Mouse (Mus musculus) hindbrain, embryonic 16.5 days (tissue): ENCODE measurements around the gene Rnf150. TPM values are rescaled to one million over a fixed set of nuclear protein-coding genes. Genes with fewer than 3 reads are reported as not detected.

ENCODE experiments used
- ATAC-seq: fragments of 200-750 bp; cut with Nextera tagmentation; 2 replicates; pipeline ENCODE4 v1.8.0; 2017; ENCODE audit warnings: moderate TSS enrichment, moderate library complexity
- H3K27ac ChIP-seq: fragments of 300-500 bp; sonication (generic); 2 replicates; pipeline ENCODE4 v1.5.1; 2014; ENCODE audit warnings: low read depth, mild to moderate bottlenecking, control low read depth, low read length, moderate library complexity
- H3K27me3 ChIP-seq: fragments of 300-500 bp; sonication (generic); replicated peaks from 2 replicates; pipeline ENCODE4 v1.6.1; 2014; ENCODE audit warnings: low read length; ENCODE audit not compliant: control insufficient read depth, insufficient read depth
- H3K36me3 ChIP-seq: fragments of 300-500 bp; sonication (generic); 2 replicates; pipeline ENCODE4 v1.6.1; 2014; ENCODE audit warnings: mild to moderate bottlenecking, low read length, moderate library complexity, mixed read lengths; ENCODE audit not compliant: control insufficient read depth, insufficient read depth
- H3K4me1 ChIP-seq: fragments of 300-500 bp; sonication (generic); 2 replicates; pipeline ENCODE4 v1.6.1; 2014; ENCODE audit warnings: low read depth, low read length; ENCODE audit not compliant: control insufficient read depth, insufficient read depth
- H3K4me2 ChIP-seq: fragments of 300-500 bp; sonication (generic); 2 replicates; pipeline ENCODE4 v1.6.1; 2014; ENCODE audit warnings: mild to moderate bottlenecking, low read length, control low read depth, moderate library complexity
- H3K4me3 ChIP-seq: fragments of 300-500 bp; sonication (generic); 2 replicates; pipeline ENCODE4 v1.5.1; 2014; ENCODE audit warnings: mild to moderate bottlenecking, low read length, control low read depth, moderate library complexity
- H3K9ac ChIP-seq: fragments of 300-500 bp; sonication (generic); 2 replicates; pipeline ENCODE4 v1.6.1; 2014; ENCODE audit warnings: low read depth, mild to moderate bottlenecking, control low read depth, low read length, moderate library complexity
- H3K9me3 ChIP-seq: fragments of 300-500 bp; sonication (generic); 2 replicates; pipeline ENCODE4 v1.6.1; 2014; ENCODE audit warnings: mild to moderate bottlenecking, low read length, moderate library complexity; ENCODE audit not compliant: control insufficient read depth
- WGBS: fragments of 180-500 bp; shearing (Covaris S2); extraction: QIAGEN DNeasy Blood & Tissue Kit; methylation state at CpG from one replicate; pipeline ENCODE4 v1.1.7; 2014; 5-methylcytosine and 5-hydroxymethylcytosine counted together
- polyA plus RNA-seq: library from polyadenylated mRNA; unstranded; fragments of >200 nt; fragmentation: Nextera tagmentation; extraction: Ambion mirVana; gene quantifications from 2 replicates; pipeline ENCODE4 v1.2.1, GENCODE M21; 2015

Rnf150 gene
- polyA plus RNA-seq, 1 experiment from 2014 or later: 2.1 TPM

DNA sequence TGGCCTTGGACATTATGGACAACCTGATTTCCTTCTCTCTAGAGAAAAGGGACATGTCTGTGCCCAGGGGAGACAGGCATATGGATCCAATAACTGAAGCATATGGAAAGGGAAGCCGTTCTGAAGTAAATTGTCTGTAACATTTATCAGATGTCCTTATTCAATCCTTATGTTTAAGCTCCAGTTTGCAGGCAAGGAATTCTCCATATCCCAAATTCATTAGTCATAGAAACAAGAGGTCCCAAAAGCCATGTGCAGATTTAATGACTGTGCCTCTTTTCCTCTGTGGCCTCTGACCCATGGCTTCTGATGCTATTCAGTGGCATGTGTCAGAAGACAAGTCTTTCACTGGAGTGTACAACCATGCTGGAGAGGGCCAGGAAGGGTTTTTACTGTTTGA lies 83.5 kb downstream of the Rnf150 start:
- H3K27me3 ChIP-seq: no peaks in the 10 kb centered on the region
- no peak overlapping the region for H3K4me2 ChIP-seq
- ATAC-seq: no peak
- peaks cover 2% of the 10 kb centered on the region; the same call in 1 of the 2 replicates for H3K4me1 ChIP-seq
- 65% methylated on average over 1 of the region's 1 CpGs for WGBS
- no peaks in the 10 kb centered on the region for H3K36me3 ChIP-seq
- no peaks in the 10 kb centered on the region for H3K9me3 ChIP-seq
- no peak overlapping the region for H3K4me3 ChIP-seq
- no peak overlapping the region for H3K27ac ChIP-seq
- H3K9ac ChIP-seq: no peak overlapping the region

DNA sequence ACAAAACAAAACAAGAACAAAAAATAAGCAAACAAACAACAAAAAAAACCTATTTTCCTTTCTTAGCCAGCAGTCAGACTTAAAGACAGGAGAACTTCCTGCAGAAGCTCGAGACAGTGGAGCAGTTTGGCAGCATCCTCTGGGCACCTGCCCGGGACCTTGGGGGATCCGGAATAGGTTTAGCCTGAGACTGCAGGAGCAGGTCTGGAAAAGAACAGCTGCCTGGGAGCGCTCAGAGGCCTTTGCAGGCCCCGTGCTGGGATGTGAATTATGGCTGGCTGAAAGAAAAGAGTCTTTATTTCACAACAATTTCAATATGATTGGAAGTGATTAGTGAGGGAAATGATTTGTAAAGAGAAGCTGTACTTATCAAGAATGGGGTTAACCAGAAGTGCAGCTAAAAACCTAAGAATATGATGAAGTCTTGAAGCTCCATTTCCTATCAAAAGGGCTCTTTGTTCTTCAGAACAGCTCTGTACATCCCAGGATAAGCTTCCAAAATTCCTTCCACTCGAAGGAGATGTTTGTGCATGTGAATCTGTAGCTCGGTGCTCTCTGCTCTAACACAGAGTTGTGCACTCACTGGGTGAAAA lies 92.1 kb downstream of the Rnf150 start:
- WGBS: 50% methylated on average over 7 of the region's 7 CpGs
- Histone ChIP-seq H3K27me3 (no peaks in the 10 kb centered on the region), H3K4me2 (no peak overlapping the region), H3K9me3 (no peaks in the 10 kb centered on the region), H3K4me1 (no peaks in the 10 kb centered on the region; the same call in 1 of the 2 replicates), H3K9ac (no peak overlapping the region), H3K4me3 (no peak overlapping the region), H3K36me3 (no peaks in the 10 kb centered on the region), H3K27ac (0 out of 2 replicates have a peak overlapping the region, but pooled peaks have one; percentile 16)
- ATAC-seq: peak; percentile 9; the same call in 1 of the 2 replicates

DNA sequence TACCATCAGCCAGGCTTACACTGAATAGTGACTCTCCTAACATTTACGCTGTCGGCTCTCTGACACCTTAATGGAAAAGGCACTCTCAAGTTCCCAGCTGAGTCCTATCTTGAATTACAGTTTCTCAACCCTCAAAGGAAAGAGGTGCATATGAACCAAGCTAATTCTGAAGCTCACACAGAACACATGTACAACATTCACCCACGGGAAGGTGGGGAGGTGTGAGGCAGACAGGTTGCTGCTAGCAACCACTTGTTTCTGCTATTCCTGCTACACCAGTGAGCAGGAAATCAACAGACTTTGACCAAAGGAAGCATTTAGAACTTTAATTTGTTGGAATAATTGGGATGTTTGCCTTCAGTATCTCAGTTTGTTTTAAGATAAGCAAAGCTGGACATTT lies 96.3 kb downstream of the Rnf150 start:
- Histone ChIP-seq H3K4me3 (no peak overlapping the region), H3K27ac (no peak overlapping the region), H3K27me3 (no peaks in the 10 kb centered on the region), H3K4me1 (no peaks in the 10 kb centered on the region; the same call in 1 of the 2 replicates), H3K9me3 (no peaks in the 10 kb centered on the region), H3K36me3 (no peaks in the 10 kb centered on the region), H3K4me2 (no peak overlapping the region), H3K9ac (no peak overlapping the region)
- WGBS: 74% methylated on average over 3 of the region's 3 CpGs
- ATAC-seq: no peak

GRCm38 (mm10) chr8:82959980-82960610 lies 96.9 kb downstream of the Rnf150 start:
- Histone ChIP-seq H3K4me1 (no peaks in the 10 kb centered on the region; the same call in 1 of the 2 replicates), H3K27ac (no peak overlapping the region), H3K27me3 (no peaks in the 10 kb centered on the region), H3K4me2 (no peak overlapping the region), H3K4me3 (no peak overlapping the region), H3K36me3 (no peaks in the 10 kb centered on the region), H3K9me3 (no peaks in the 10 kb centered on the region), H3K9ac (no peak overlapping the region)
- no peak for ATAC-seq
- WGBS: 95% methylated on average over 2 of the region's 2 CpGs

DNA sequence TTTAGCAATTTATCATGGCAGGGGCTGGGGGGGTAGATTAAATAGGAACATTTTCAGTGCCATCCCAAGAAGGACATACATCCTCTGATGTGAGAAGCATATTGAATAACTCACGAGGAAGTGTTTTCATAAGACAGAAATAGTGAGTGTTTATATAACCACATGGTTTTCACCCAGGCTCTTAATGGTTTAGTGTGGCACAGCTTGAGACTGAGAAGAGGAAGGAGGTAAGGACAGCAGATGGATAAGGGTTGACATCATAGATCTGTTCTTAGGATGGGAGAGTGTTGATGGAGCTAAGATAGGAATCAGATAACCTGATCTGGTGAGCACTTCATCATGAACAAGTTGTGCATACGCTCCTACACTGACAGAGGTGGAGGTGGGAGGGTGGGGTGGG lies 101.4 kb downstream of the Rnf150 start:
- Histone ChIP-seq H3K27ac (no peak overlapping the region), H3K4me3 (no peak overlapping the region), H3K4me1 (no peaks in the 10 kb centered on the region), H3K9me3 (no peaks in the 10 kb centered on the region), H3K27me3 (no peaks in the 10 kb centered on the region), H3K4me2 (no peak overlapping the region), H3K9ac (no peak overlapping the region), H3K36me3 (no peaks in the 10 kb centered on the region)
- WGBS: 89% methylated on average over 2 of the region's 2 CpGs
- no peak for ATAC-seq

GRCm38 (mm10) chr8:82967879-82968678 lies 104.9 kb downstream of the Rnf150 start:
- ATAC-seq: no peak
- no peaks in the 10 kb centered on the region for H3K9me3 ChIP-seq
- H3K27me3 ChIP-seq: no peaks in the 10 kb centered on the region
- WGBS: 68% methylated on average over 8 of the region's 8 CpGs
- H3K9ac ChIP-seq: no peak overlapping the region
- no peaks in the 10 kb centered on the region for H3K36me3 ChIP-seq
- no peak overlapping the region for H3K27ac ChIP-seq
- H3K4me1 ChIP-seq: no peaks in the 10 kb centered on the region
- no peak overlapping the region for H3K4me2 ChIP-seq
- H3K4me3 ChIP-seq: no peak overlapping the region

- H3K9ac ChIP-seq: no peak overlapping the region
- ATAC-seq: no peak
- WGBS: 30% methylated on average over 3 of the region's 3 CpGs
These were observed 106.8 kb downstream of the Rnf150 start for GRCm38 (mm10) chr8:82969967-82970366.

GRCm38 (mm10) chr8:82972812-82973211 lies 109.7 kb downstream of the Rnf150 start:
- no peaks in the 10 kb centered on the region; the same call in 1 of the 2 replicates for H3K4me1 ChIP-seq
- no peak overlapping the region for H3K4me2 ChIP-seq
- no peaks in the 10 kb centered on the region for H3K27me3 ChIP-seq
- no peak overlapping the region for H3K27ac ChIP-seq
- WGBS: 69% methylated on average over 3 of the region's 3 CpGs
- no peak overlapping the region for H3K9ac ChIP-seq
- peak; percentile 37; the same call in 1 of the 2 replicates for ATAC-seq
- H3K36me3 ChIP-seq: no peaks in the 10 kb centered on the region
- H3K4me3 ChIP-seq: no peak overlapping the region
- no peaks in the 10 kb centered on the region for H3K9me3 ChIP-seq

More at GRCm38 (mm10) chr8:82969967-82970366, 106.8 kb downstream of the Rnf150 start:
- no peak overlapping the region for H3K4me3 ChIP-seq
- no peak overlapping the region for H3K4me2 ChIP-seq
- no peaks in the 10 kb centered on the region for H3K36me3 ChIP-seq
- H3K9me3 ChIP-seq: no peaks in the 10 kb centered on the region
- H3K27ac ChIP-seq: no peak overlapping the region
- H3K4me1 ChIP-seq: no peaks in the 10 kb centered on the region; the same call in 1 of the 2 replicates
- H3K27me3 ChIP-seq: no peaks in the 10 kb centered on the region

DNA sequence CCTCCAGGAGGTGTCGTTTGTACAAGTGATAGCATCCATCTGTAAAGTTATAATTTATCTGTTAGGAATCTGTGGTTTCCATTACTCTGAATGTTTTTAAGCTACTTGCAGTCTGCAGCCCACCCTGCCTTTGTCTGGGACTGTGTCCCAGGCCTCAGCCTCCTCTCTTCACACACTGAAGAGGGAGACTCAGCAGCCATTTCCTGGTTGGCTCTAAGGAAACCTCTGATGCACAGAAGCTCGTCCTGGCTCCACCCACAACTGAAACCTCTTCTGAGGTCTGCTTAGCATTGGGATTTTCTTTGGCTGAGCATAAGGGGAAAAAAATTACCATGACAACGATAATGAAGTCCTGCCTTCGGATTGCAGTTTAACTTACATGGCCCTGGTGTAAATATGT lies 110.2 kb downstream of the Rnf150 start:
- Histone ChIP-seq H3K4me3 (no peak overlapping the region), H3K4me2 (no peak overlapping the region), H3K4me1 (no peaks in the 10 kb centered on the region; the same call in 1 of the 2 replicates), H3K27me3 (no peaks in the 10 kb centered on the region), H3K36me3 (no peaks in the 10 kb centered on the region), H3K9me3 (no peaks in the 10 kb centered on the region), H3K9ac (no peak overlapping the region), H3K27ac (no peak overlapping the region)
- ATAC-seq: peak; percentile 59
- 37% methylated on average over 4 of the region's 4 CpGs for WGBS
